Mouse (Mus musculus) NIH3T3 (cell line): ENCODE measurements around the gene Hoxa7.

Source experiments
- DNase-seq: peaks from one replicate; pipeline ENCODE4 v3.0.0-alpha.2; 2012; ENCODE audit warnings: low read depth

Gene Hoxa7

GRCm38 (mm10) chr6:52197271-52197670 is 24.4 kb downstream of the Hoxa7 start:
- peak; percentile 90 for DNase-seq

- DNase-seq: peak; percentile 75
Observed at GRCm38 (mm10) chr6:52196811-52197210, 24.8 kb downstream of the Hoxa7 start.

- DNase-seq: no peak
Observed at GRCm38 (mm10) chr6:52194690-52195089, 27.0 kb downstream of the Hoxa7 start.

- DNase-seq: peak; percentile 95
Observed at GRCm38 (mm10) chr6:52191860-52192550, 29.6 kb downstream of the Hoxa7 start.

GRCm38 (mm10) chr6:52190906-52191810 is 30.5 kb downstream of the Hoxa7 start, which contains the start of gene Hoxa4:
Gene Hoxa4, minus strand, starts transcription at chr6:52191753.
- DNase-seq: no peak

- peak; percentile 75 for DNase-seq
Observed at GRCm38 (mm10) chr6:52190410-52190809, 31.2 kb downstream of the Hoxa7 start.

- DNase-seq: no peak
Observed at GRCm38 (mm10) chr6:52189909-52190308, 31.7 kb downstream of the Hoxa7 start.

- DNase-seq: peak; percentile 72
Observed at GRCm38 (mm10) chr6:52189172-52189591, 32.5 kb downstream of the Hoxa7 start.

GRCm38 (mm10) chr6:52186500-52186899 is 35.2 kb downstream of the Hoxa7 start:
- DNase-seq: peak; percentile 45

- no peak for DNase-seq
Observed at GRCm38 (mm10) chr6:52185834-52186233, 35.8 kb downstream of the Hoxa7 start.

- peak; percentile 87 for DNase-seq
Observed at GRCm38 (mm10) chr6:52185222-52185621, 36.4 kb downstream of the Hoxa7 start.

- peak; percentile 79 for DNase-seq
Observed at GRCm38 (mm10) chr6:52184668-52185067, 37.0 kb downstream of the Hoxa7 start.

- peak; percentile 56 for DNase-seq
Observed at GRCm38 (mm10) chr6:52183311-52184080, 38.2 kb downstream of the Hoxa7 start.

GRCm38 (mm10) chr6:52182793-52183192 is 38.9 kb downstream of the Hoxa7 start:
- DNase-seq: peak; percentile 34

- no peak for DNase-seq
Observed at GRCm38 (mm10) chr6:52182030-52182429, 39.6 kb downstream of the Hoxa7 start.

GRCm38 (mm10) chr6:52180726-52181125 is 40.9 kb downstream of the Hoxa7 start:
- no peak for DNase-seq

GRCm38 (mm10) chr6:52180213-52180710 is 41.4 kb downstream of the Hoxa7 start:
- DNase-seq: peak; percentile 65

GRCm38 (mm10) chr6:52179690-52180089 is 42.0 kb downstream of the Hoxa7 start:
- DNase-seq: no peak

- peak; percentile 60 for DNase-seq
Observed at GRCm38 (mm10) chr6:52178918-52179665, 42.6 kb downstream of the Hoxa7 start.

- peak; percentile 53 for DNase-seq
Observed at GRCm38 (mm10) chr6:52177806-52178205, 43.8 kb downstream of the Hoxa7 start.

- DNase-seq: peak; percentile 84
Observed at GRCm38 (mm10) chr6:52177061-52177735, 44.5 kb downstream of the Hoxa7 start, which contains the start of gene 5730596B20Rik. Gene 5730596B20Rik, plus strand, starts transcription at chr6:52177498.
